Mouse (Mus musculus) kidney, adult 11 months (tissue): ENCODE measurements around the gene Vat1.
"Not testable (repeated sequence)": the region's sequence is repeated elsewhere in the genome, so short reads cannot be mapped to it uniquely, and the experiment has no call there.

Source experiments
- DNase-seq: peaks from one replicate; pipeline ENCODE4 v3.0.0; 2022

The Vat1 gene

GRCm38 (mm10) chr11:101465869-101466551, at the start of gene Vat1:
Gene Vat1 (minus strand): TSS chr11:101466230.
- DNase-seq = peak; percentile 59

- DNase-seq = no peak
These were observed 41.1 kb upstream of the Vat1 start for GRCm38 (mm10) chr11:101507090-101507489.

- DNase-seq = no peak
These were observed 40.3 kb upstream of the Vat1 start for GRCm38 (mm10) chr11:101506269-101506780.

- no peak for DNase-seq
These were observed 20.1 kb upstream of the Vat1 start for GRCm38 (mm10) chr11:101486126-101486525.

- no peak for DNase-seq
These were observed 19.5 kb upstream of the Vat1 start for GRCm38 (mm10) chr11:101485509-101486028.

- DNase-seq = no peak
These were observed 18.8 kb upstream of the Vat1 start for GRCm38 (mm10) chr11:101484814-101485213.

GRCm38 (mm10) chr11:101484245-101484644, 18.2 kb upstream of the Vat1 start:
- DNase-seq = no peak

GRCm38 (mm10) chr11:101483804-101484203, 17.8 kb upstream of the Vat1 start:
- DNase-seq = no peak

GRCm38 (mm10) chr11:101480912-101481311, 14.9 kb upstream of the Vat1 start:
- DNase-seq = no peak

GRCm38 (mm10) chr11:101479171-101479635, 13.2 kb upstream of the Vat1 start:
- no peak for DNase-seq

GRCm38 (mm10) chr11:101477552-101478211, 11.7 kb upstream of the Vat1 start:
- DNase-seq = no peak

- DNase-seq = no peak
These were observed 11.1 kb upstream of the Vat1 start for GRCm38 (mm10) chr11:101477194-101477551.

GRCm38 (mm10) chr11:101476361-101476760, 10.3 kb upstream of the Vat1 start:
- not testable (repeated sequence) for DNase-seq

GRCm38 (mm10) chr11:101474298-101474697, 8.3 kb upstream of the Vat1 start:
- no peak for DNase-seq

- not testable (repeated sequence) for DNase-seq
These were observed 7.7 kb upstream of the Vat1 start for GRCm38 (mm10) chr11:101473686-101474085.

GRCm38 (mm10) chr11:101472336-101472735, 6.3 kb upstream of the Vat1 start:
- DNase-seq = no peak

GRCm38 (mm10) chr11:101471926-101472325, 5.9 kb upstream of the Vat1 start:
- no peak for DNase-seq

GRCm38 (mm10) chr11:101470206-101470605, 4.2 kb upstream of the Vat1 start:
- no peak for DNase-seq

GRCm38 (mm10) chr11:101469155-101469554, 3.1 kb upstream of the Vat1 start:
- DNase-seq = no peak

- no peak for DNase-seq
These were observed 2.7 kb upstream of the Vat1 start for GRCm38 (mm10) chr11:101468731-101469130.

GRCm38 (mm10) chr11:101468263-101468688, 2.2 kb upstream of the Vat1 start:
- DNase-seq = no peak

GRCm38 (mm10) chr11:101467477-101468262, 1.6 kb upstream of the Vat1 start:
- peak; percentile 83 for DNase-seq

GRCm38 (mm10) chr11:101466552-101466950, 521 bp upstream of the Vat1 start:
- not testable (repeated sequence) for DNase-seq
